Mouse (Mus musculus) limb, embryonic 14.5 days (tissue): ENCODE results near the gene Apoa2. TPM values are rescaled to one million over a fixed set of nuclear protein-coding genes. Genes with fewer than 3 reads are reported as not detected.

Source experiments
- ATAC-seq: fragments of 200-750 bp; cut with Nextera tagmentation; 2 replicates; pipeline ENCODE4 v1.8.0; 2017; ENCODE audit warnings: low read depth, moderate number of reproducible peaks, moderate TSS enrichment; ENCODE audit not compliant: low FRiP score
- DNase-seq: peaks from one replicate; pipeline ENCODE4 v3.0.0-alpha.2; 2015; ENCODE audit warnings: low spot score
- H3K27ac ChIP-seq: fragments of 300-500 bp; sonication (generic); replicated peaks from 2 replicates; pipeline ENCODE4 v1.5.1; 2014; ENCODE audit warnings: low read depth, mild to moderate bottlenecking, low read length, moderate library complexity, mixed read lengths
- H3K27me3 ChIP-seq: fragments of 300-500 bp; sonication (generic); 2 replicates; pipeline ENCODE4 v1.6.1; 2014; ENCODE audit warnings: low read length, mixed read lengths; ENCODE audit not compliant: control insufficient read depth, insufficient read depth
- H3K36me3 ChIP-seq: fragments of 300-500 bp; sonication (generic); 2 replicates; pipeline ENCODE4 v1.6.1; 2014; ENCODE audit warnings: mild to moderate bottlenecking, low read length, moderate library complexity, mixed read lengths; ENCODE audit not compliant: control insufficient read depth, insufficient read depth
- H3K4me1 ChIP-seq: fragments of 300-500 bp; sonication (generic); 2 replicates; pipeline ENCODE4 v1.6.1; 2014; ENCODE audit warnings: antibody characterized with exemption, low read length, mixed read lengths; ENCODE audit not compliant: control insufficient read depth, insufficient read depth
- H3K4me2 ChIP-seq: fragments of 300-500 bp; sonication (generic); replicated peaks from 2 replicates; pipeline ENCODE4 v1.6.1; 2014; ENCODE audit warnings: low read depth, mild to moderate bottlenecking, low read length, moderate library complexity; ENCODE audit not compliant: severe bottlenecking
- H3K4me3 ChIP-seq: fragments of 300-500 bp; sonication (generic); replicated peaks from 2 replicates; pipeline ENCODE4 v1.5.1; 2014; ENCODE audit warnings: low read length
- H3K9ac ChIP-seq: fragments of 300-500 bp; sonication (generic); 2 replicates; pipeline ENCODE4 v1.6.1; 2014; ENCODE audit warnings: mild to moderate bottlenecking, low read depth, low read length, moderate library complexity; ENCODE audit not compliant: severe bottlenecking
- H3K9me3 ChIP-seq: fragments of 300-500 bp; sonication (generic); 2 replicates; pipeline ENCODE4 v1.6.1; 2016; ENCODE audit warnings: low read length; ENCODE audit not compliant: control insufficient read depth
- POLR2A ChIP-seq: fragments of 200-500 bp; IDR thresholded peaks from 2 replicates; pipeline ENCODE4 v1.8.0; 2012; ENCODE audit warnings: inconsistent platforms, mild to moderate bottlenecking, moderate library complexity, borderline replicate concordance; ENCODE audit not compliant: insufficient read depth, insufficient read length; ENCODE audit errors: extremely low read depth
- WGBS: fragments of 180-500 bp; shearing (Covaris S2); extraction: QIAGEN DNeasy Blood & Tissue Kit; methylation state at CpG from one replicate; pipeline ENCODE4 v1.1.7; 2014; 5-methylcytosine and 5-hydroxymethylcytosine counted together
- polyA plus RNA-seq, 2 experiments: library from polyadenylated mRNA; depleted of rRNA in 1 of 2; stranded (reverse) in 1 of 2; unstranded in 1 of 2; fragments of >200 nt; fragmentation: Nextera tagmentation in 1 of 2; extraction: Ambion mirVana in 1 of 2; gene quantifications; 2 replicates each; pipeline versions ENCODE4 v1.2.1 to v1.2.3; 2012 to 2014

Apoa2 gene
- polyA plus RNA-seq (2012; rRNA removed) (4.7 and 8.1 TPM in 2 replicates), polyA plus RNA-seq (2014; fragmentation: Nextera tagmentation; extraction: Ambion mirVana) (1.6 and 1.9 TPM in 2 replicates)

DNA sequence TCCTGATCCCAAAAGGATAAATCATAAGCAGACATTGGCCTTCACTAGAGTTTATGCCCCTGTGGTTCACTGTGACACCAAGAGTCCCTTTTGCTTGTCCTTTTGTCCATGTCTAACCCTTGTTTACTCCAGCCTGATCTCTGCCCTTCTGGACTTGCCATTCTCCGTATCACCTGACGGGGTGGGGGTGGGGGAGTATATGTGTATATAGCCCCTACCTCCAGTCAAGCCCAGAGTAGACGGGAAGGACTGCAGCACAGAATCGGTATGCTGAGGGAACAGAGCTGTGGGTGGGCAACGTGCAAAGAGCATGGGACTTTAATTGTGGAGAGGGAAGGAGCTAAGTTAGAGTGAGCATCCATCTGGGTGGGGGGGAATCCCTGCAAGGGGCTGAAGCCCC lies at the start of gene Apoa2:
Gene Apoa2 (plus strand): TSS at position 198 of the 400 bp plus-strand sequence.
- 77% methylated on average over 5 of the region's 5 CpGs for WGBS
- no peak within 1 kb of the TSS for H3K4me3 ChIP-seq
- TF ChIP-seq POLR2A: no peak
- H3K36me3 ChIP-seq: peaks cover 4% of the 10 kb centered on the region
- no peak within 1 kb of the TSS for H3K27ac ChIP-seq
- no peak within 1 kb of the TSS for H3K9ac ChIP-seq
- no peak within 1 kb of the TSS for H3K4me2 ChIP-seq
- H3K4me1 ChIP-seq: peaks cover 8% of the 10 kb centered on the region
- H3K27me3 ChIP-seq: no peaks in the 10 kb centered on the region
- no peak for DNase-seq
- no peaks in the 10 kb centered on the region for H3K9me3 ChIP-seq
- no peak for ATAC-seq

DNA sequence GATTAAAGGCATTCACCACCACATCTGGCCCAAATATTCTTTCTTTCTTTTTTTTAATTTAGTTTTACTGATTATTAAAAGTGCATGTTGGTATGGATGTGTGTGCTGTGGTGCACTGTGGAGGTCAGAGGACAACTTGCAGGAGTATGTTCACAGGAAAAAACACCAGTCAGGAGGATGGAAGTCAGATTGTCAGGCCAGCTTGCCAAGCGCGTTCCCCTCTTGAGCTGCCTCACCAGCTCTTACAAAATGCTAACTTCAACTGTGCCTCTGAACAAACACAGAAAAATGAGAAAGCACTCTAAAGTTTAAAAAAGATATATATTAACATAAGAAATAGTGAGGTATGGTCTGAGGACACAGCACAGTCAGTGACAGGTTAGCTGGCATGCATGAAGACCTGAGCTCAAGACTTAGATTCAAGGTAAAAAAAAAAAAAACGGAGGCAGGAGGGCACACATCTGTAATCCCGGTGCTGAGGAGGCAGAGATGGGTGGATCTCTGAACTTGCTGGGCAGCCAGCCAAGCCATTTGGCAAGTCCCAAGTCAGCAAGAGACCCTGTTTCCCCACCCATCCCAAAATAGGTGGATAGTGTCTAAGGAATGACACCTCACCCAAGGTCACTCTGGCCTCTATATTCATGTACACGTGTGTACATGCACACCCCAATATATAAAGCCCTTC lies 45.2 kb upstream of the Apoa2 start:
- no peak overlapping the region for H3K27ac ChIP-seq
- WGBS: 84% methylated on average over 5 of the region's 5 CpGs
- H3K9ac ChIP-seq: no peak overlapping the region
- no peaks in the 10 kb centered on the region for H3K9me3 ChIP-seq
- H3K36me3 ChIP-seq: no peaks in the 10 kb centered on the region
- no peak overlapping the region for H3K4me2 ChIP-seq
- no peak for TF ChIP-seq POLR2A
- H3K27me3 ChIP-seq: no peaks in the 10 kb centered on the region
- ATAC-seq: no peak
- peaks cover 2% of the 10 kb centered on the region; the same call in 1 of the 2 replicates for H3K4me1 ChIP-seq
- no peak for DNase-seq
- no peak overlapping the region for H3K4me3 ChIP-seq

DNA sequence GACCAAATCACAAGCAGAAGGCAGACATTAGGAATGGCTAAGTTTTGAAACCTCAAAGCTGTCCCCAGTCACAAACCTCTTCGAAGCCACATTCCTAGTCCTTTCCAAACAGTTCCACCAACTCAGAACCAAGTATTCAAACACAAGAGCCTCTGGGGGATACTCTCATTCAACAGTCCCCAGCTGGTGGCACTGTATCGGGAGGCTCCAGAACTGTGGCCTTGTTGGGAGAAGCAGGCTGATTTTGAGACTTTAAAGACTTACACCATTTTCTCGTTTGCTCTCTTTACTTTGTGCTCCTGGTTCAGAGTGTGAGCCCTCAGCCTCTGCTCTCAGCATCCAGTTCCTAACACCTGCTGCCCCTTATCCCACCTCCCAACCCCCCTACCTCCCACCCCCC lies 41.8 kb upstream of the Apoa2 start:
- Histone ChIP-seq H3K36me3 (no peaks in the 10 kb centered on the region), H3K9me3 (no peaks in the 10 kb centered on the region), H3K9ac (no peak overlapping the region), H3K27ac (no peak overlapping the region), H3K27me3 (no peaks in the 10 kb centered on the region), H3K4me2 (no peak overlapping the region), H3K4me1 (peaks cover 4% of the 10 kb centered on the region; the same call in 1 of the 2 replicates), H3K4me3 (no peak overlapping the region)
- DNase-seq: no peak
- TF ChIP-seq POLR2A: no peak
- no peak for ATAC-seq
- 81% methylated on average over 3 of the region's 3 CpGs for WGBS

DNA sequence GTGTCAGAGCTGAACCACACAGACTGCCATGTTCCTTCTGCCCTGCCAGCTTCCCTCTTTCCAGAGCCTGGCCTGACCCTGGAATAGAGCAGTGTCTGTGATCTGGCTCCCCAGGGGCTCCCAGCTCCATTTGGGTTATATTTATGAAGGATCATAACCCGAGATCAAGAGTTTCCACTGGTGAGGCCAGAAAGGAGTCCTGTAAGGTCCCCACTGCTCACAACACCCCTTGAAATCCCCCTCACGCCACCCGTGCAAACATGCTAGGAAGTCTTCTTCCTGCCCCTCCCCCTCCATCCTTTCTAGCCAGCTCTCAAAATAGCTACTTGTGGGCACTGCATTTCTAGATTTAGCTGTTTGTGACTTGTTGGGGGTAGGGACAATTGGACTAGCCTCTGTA lies 41.2 kb upstream of the Apoa2 start:
- 44% methylated on average over 3 of the region's 3 CpGs for WGBS
- no peak for TF ChIP-seq POLR2A
- ATAC-seq (no peak), DNase-seq (no peak)
- Histone ChIP-seq H3K9me3 (no peaks in the 10 kb centered on the region), H3K4me1 (peaks cover 6% of the 10 kb centered on the region), H3K36me3 (no peaks in the 10 kb centered on the region), H3K4me2 (no peak overlapping the region), H3K4me3 (no peak overlapping the region), H3K27me3 (no peaks in the 10 kb centered on the region), H3K9ac (no peak overlapping the region), H3K27ac (no peak overlapping the region)

DNA sequence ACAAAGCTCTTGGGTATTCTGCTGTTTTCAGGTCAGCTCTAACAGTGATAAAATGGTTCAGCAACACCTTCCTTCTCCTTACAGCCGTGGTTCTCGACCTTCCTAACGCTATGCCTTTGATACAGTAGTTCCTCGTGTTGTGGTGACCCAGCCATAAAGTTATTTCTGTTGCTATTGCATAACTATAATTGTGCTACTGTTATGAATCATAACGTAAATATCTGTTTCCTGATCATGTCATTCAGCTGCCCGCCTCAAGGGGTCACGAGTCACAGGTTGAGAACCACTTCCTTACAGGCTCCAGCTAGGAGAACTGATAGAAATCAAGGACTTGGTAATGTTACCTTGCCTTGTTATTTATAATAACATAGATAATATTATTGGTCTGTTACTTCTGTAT lies 40.5 kb upstream of the Apoa2 start:
- no peaks in the 10 kb centered on the region for H3K27me3 ChIP-seq
- WGBS: 79% methylated on average over 7 of the region's 7 CpGs
- ATAC-seq: no peak
- H3K9me3 ChIP-seq: no peaks in the 10 kb centered on the region
- H3K36me3 ChIP-seq: no peaks in the 10 kb centered on the region
- TF ChIP-seq POLR2A: no peak
- no peak overlapping the region for H3K4me3 ChIP-seq
- H3K27ac ChIP-seq: no peak overlapping the region
- H3K9ac ChIP-seq: no peak overlapping the region
- no peak for DNase-seq
- H3K4me1 ChIP-seq: peaks cover 13% of the 10 kb centered on the region
- H3K4me2 ChIP-seq: no peak overlapping the region
